Mouse (Mus musculus) bone marrow macrophage, adult 2 months (primary cell): Measurements from ENCODE around the gene Itsn2.

ENCODE experiments used
- CTCF ChIP-seq: IDR thresholded peaks from 2 replicates; pipeline ENCODE4 v1.5.1; 2012; ENCODE audit warnings: low read depth, mild to moderate bottlenecking, low read length, moderate library complexity
- POLR2A ChIP-seq: IDR thresholded peaks from 2 replicates; pipeline ENCODE4 v1.6.1; 2012; ENCODE audit warnings: mild to moderate bottlenecking, low read depth, low read length, borderline replicate concordance

DNA sequence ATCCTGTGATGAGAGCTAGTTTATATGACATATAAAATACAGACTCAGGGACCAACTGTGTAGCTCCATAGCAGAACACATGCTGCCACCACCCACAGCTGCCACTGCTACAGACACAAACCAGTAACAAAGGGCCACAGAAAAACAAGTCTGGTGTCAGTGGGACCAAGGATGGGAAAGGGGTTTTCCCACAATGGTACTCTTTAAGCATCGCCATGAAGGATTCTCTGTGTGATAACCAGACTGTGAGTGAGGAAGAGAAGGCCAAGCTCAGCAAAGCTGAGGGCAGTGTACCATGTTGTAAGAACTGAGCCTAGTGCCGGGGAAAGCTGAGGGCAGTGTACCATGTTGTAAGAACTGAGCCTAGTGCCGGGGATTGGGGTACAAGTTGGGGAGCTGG, 98.8 kb downstream of the Itsn2 start:
- no peak for TF ChIP-seq POLR2A
- no peak for TF ChIP-seq CTCF
